Mouse (Mus musculus): ENCODE results near the gene Tcf7l1.

The Tcf7l1 gene

DNA sequence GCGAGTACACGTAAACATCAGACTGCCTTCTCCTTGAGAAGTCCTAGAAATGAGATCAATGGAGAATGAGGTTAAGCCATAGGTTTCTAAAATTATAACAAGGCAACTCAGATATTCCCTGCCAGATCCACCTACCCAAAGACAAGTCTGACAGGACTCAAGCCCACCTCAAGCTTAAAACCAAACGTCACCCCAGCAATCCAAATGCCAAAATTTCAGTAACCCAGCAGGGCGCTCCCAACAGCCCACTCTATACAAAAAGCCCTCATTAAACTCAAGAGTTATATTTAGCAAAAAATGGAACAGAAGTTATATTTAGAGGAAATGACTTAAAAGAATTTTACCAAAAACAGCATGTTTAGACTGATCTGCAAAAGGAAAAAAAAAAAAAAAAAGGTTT lies 5.3 kb downstream of the Tcf7l1 start:
- no peak for DNase-seq (ENCODE audit: low spot score)

DNA sequence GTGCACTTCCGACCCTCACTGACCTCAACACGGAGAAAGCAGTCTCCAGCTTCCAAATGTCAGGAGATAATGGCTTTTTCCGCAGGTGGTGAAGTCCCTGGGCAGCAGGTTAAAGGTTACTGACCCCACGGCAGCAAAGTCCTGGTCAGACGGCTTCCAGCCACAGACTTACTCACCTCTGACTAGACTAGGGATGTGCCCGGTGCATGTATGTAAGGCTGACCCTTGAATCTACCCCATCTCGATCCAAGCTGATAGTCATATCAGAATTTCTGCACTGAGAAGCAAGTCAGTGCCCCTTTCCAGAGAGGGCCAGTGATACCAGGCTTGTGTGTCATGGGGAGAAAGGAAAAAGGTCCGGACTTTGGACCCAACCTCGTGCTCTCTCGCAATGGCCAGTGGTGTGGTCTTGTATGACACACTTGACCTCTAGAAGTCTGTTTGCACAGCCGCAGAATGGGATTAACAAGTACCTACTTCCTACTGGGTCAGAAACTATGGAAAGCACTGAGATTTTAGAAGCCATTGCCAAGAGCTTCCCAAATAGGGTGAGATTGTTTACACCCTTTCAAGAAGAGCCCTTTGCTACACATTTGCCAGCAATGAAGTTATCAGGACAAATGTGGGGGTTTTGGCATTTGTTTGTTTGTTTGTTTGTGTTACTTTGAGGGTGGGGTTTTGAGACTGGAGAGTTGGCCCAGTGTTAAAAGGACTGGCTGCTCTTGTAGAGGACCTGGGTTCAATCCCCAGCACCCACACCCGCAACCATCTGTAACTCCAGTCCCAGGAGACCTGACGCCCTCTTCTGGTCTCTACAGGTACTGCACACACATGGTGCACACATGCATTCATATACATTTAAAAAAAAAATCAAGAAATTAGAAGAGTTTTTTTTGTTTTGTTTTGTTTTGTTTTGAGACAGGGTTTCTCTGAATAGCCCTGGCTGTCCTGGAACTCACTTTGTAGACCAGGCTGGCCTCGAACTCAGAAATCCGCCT lies 10.0 kb downstream of the Tcf7l1 start:
- no peak for DNase-seq (ENCODE audit: low spot score)

DNA sequence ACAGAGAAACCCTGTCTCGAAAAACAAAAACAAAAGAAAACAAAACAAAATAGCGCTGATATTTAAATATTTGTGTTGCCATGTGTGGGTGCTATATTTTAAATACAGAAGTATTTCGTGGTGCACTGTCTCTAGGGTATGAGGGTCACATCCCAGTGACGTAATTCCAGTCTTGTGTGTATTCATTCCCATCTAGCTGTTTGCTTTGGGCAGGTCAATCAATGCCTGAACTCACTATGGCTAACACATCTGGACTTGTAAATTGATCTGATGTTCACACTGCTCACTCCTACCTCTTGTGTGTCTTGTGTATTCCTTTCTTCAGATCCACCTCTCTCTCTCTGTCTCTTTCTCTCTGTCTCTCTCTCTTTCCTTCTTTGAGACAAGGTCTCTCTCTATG lies 11.8 kb downstream of the Tcf7l1 start:
- DNase-seq (ENCODE audit: low spot score) = no peak

DNA sequence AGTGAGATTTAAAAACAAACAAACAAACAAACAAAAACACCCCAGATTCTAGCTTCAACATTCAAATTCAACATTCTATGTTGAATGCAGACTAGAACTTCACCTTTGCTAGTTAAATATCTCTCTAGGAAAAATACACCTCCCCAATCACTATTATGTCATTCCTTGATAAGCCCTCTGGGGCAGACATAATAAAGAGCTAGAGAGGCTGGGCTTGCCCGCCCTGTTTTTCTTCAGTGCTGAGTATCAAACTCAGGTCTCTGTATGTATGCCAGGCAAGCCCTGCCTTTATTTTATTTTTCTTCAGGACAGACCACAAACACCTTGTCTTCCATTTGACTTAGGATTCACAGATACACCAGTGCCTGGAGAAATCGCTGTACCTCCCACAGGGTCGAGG lies 14.8 kb downstream of the Tcf7l1 start:
- DNase-seq (ENCODE audit: low spot score) = no peak

DNA sequence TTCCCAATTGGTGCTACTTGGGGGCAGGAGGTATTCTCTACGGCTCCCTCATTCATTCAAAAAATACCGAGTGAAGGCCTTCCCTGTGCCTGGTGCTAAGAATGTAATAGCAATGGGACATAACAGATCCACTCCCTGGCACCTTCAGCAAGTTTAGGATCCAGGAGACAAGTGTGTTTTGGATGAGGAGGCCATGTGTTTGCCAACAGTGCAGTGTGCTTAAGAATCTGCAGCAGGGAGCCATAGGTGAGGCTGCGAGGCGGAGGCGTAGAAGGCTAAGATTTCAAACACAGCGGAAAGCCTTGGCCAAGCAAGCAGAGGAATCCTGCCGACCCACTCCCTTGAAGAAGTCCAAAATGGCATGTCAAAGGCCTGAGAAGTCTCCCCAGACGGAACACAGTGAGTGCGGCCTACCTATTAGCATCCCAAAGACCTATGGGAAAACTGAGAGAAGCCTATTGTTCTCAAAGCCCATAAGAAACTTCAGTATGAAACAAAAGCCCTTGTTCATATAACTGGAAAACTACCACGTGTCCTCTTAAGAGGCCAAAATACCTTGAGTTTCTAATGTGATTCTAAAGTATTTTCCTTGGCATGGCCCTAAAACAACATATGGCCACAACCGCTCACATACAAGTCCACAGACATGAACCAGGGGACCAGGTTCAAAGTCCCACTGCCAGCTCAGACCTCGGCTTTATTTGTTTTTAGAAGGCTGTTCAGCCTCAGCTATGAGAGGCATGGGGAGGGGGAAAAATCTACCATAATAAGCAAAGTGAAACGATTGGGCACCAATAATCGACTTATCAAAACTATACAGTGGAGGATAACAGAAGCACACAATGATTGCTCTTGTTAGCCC lies 18.9 kb downstream of the Tcf7l1 start:
- no peak for DNase-seq (ENCODE audit: low spot score)

DNA sequence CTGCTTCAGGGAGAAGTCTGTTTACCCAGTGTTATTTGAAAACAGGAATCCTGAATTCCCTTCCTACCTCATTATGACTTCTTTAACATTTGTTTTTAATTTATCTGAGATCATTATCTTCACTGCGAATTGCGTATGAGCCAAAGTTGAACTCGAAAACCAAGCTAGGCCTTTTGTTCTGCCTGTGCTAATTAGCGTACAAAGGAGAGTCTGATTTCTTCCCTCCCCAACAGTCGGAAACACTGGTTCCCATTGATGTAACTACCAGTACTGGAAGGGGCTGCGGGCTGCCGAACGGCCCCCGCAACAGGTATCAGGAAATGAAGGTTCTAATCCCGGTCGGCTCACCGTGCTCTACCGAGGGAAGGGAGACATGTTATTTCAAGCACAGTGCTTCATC lies 19.7 kb downstream of the Tcf7l1 start:
- DNase-seq (ENCODE audit: low spot score) = no peak

DNA sequence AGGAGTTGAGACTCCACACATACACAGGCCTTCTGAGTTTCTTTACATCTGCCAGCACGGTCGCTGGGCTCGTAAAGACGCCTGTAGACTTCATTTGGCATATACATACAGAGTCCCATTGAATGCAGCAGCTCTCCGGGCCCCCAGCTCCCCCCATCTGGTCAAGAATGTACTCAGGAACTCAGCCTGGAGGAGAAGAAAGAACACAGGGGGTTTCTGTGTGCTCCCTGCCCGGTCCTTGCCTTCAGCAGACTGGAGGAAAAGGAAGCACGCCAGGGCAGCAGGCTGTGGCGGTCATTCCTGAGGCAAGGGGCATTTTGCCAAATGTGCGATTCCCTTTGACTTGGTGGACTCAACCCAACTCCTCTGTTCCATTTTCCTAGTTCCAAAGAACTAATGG lies 20.2 kb downstream of the Tcf7l1 start:
- DNase-seq (ENCODE audit: low spot score) = no peak

DNA sequence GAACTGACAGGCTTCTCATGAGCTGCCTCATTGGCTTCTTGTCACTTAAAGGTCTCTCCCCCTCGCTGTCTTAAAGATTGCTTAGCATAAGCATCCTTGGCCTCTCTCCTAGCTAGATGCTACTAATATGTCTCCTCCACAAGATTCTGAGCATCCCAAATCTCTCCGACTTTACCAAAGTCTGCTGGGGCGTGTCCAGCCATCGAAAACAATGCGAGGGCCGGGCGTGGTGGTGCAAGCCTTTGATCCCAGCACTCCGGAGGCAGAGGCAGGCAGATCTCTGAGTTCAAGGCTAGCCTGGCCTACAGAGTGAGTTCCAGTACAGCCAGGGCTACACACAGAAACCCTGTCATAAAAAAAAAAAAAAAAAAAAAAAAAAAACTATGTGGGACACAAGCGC lies 21.0 kb downstream of the Tcf7l1 start:
- DNase-seq (ENCODE audit: low spot score) = no peak

DNA sequence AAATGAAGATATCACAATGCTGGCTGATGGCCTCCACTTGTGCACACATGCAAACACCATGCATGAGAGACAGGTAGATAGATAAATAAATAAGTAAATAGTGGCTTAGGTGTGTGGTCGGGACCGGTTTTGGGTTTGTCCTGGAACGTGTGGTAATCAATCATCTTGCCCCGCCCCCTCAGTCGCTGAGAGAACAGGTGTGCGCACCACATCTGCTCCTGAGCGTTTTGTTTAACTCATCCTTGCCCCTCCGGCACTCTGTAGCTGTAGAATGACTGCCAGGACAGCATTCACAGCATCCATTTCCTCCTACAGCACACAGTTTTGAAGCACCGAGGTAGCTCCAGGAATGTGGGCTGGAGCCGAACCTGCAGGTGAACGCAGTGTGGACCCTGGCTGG lies 25.4 kb downstream of the Tcf7l1 start:
- no peak for DNase-seq (ENCODE audit: low spot score)

DNA sequence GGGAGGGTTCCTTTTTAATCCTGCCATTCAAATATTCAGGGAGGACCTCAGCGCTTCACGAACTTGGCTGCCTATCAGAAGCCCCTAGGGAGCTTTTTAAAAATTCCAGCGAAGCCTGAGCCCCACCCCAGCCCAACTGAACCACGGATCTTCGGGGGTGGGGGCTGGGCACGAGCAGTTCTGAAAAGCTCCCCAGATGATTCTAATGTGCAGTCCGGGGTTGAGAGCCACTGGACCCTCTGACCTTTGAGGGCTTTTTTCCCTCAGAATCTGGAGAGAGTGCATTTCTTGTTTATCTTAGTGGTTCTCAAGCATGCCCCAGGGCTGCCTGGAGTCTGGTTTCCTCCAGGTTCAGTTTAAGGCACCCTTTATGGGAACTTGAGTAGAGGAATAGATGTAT lies 27.4 kb downstream of the Tcf7l1 start:
- DNase-seq (ENCODE audit: low spot score) = no peak

DNA sequence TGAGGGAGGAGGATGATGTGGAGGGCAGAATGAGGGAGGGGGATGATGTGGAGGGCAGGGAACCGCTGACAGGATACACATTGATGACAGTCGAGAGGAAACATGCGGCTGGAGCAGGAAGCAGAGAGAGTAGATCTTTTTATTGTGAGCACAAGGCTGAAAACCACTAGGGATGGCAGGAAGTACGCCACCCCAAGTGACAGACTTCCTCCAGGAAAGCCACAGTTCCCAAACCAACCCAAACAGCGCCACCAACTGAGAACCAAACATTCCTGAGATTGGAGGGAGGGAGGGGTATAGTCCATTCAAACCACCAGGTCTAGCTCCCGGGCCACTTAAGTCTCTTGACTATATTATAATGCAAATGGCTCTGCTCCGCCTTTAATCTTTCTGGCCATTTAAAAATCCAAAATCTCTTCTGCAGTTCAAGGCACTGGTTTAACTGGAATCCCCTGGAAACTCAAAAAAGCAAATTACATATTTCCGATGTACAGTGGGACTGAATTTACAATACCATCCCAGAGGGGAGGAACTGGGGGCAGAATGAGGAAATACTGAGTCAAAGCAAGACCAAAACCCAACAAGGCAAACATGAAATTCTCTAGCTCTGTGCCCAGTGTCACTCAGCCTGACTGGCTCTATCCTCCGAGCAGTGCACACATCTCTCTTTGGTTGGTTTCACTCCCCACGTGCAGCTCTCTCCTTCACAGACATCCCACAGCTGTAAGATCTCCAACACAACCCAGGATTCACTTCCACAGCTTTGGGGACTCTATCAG lies 30.6 kb downstream of the Tcf7l1 start:
- no peak for DNase-seq (ENCODE audit: low spot score)

DNA sequence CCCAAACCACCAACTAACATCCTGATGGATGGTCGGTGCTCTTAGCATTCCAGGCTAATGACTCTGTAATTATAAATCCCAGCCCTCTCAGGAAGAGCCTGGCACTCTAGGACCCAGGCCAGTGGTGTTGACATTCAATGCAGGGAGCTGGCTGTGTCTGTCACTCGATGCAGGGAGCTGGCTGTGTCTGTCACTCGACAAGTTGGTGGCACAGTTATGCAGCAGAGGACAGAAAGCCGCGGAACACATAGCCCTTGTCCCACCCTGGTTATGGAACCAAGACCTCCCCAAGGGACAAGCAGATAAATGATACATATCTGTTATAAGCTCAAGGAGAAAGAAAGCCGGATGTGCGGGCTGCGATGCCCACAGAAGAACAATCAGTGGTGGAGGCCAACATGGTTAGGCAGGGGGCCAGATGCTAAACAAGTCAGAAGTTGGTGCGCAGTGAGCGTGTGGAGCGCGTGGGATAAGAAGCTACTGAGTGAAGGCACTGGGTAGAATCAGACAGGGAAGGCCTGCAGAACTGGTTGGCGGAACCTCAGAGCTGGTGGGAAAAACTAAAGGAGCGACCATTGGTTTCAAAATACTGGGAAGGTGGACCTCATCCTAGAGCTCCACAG lies 33.7 kb downstream of the Tcf7l1 start:
- DNase-seq (ENCODE audit: low spot score) = no peak

DNA sequence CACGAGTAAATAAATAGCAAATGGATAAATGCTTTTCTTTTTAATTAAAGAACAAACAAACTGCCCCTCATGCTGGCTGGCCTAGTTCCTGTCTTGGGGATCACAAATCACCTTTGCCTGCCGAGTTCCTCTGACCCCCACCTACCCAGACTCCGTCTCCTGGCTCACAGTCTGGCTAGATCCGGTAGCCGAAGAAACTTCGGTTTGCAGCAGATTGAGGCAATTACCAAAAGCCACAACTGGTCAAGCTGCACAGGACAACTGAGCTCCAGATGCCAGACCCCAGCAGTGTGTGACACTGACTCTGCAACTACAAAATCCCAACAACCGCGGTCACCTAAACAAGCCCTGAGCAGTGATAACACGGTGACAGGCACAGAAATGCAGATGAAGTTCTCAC lies 34.8 kb downstream of the Tcf7l1 start:
- no peak for DNase-seq (ENCODE audit: low spot score)

DNA sequence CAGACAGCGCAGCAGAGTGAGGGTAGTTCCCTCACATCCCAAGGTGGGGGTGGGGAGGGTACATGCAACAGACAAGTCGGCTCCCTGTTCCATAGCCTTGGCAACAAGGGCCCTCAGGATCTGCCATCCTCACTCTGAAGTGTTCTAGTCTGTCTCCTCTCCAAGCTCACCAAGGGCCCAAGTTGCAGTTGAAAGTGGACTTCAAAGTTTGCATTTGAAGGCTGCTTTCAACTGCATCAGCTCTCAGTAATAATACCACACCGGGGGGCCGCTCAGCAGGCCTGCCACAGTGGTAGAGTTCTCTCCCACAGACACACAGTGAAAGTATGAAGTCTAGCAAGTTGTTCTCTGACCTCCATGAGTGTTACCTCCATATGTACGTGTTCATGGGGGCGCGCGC lies 35.3 kb downstream of the Tcf7l1 start:
- DNase-seq (ENCODE audit: low spot score) = no peak

DNA sequence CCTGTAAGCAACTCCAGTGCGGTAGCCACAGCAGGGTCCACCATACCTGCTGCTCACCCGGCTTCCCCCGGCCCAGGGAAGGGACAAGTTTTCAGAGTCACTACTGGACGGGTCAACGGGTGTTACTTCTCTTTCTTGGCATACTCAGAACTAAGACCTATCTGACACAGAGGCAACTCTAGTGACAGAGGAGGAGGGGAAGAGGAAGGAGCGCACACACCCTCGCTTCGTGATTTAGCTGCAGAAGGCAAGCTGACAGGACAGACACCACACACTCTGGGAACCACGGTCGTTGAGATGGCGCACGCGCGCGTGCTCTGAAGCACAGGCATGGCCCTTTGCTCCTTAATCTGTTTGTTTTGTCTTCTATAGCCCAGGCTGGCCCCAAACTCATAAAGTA lies 36.2 kb downstream of the Tcf7l1 start:
- no peak for DNase-seq (ENCODE audit: low spot score)

DNA sequence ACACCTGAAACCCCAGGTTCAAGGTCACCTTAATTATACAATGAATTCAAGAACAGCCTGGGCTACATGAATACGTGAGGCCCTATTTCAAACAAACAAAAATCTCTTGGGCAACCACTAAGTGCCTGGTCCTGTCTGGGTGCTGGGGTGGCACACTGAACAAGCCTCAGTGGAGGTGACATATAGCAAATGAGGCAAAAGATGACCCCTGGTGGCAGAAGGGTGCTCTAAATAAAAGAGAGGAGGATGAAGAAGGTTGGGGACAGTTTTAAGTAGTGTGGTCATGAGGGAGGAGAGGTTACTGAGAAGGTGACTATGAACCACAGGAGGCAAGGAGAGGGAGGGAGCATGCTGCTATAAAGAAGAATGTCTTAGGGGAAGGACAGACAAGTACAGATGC lies 37.8 kb downstream of the Tcf7l1 start:
- no peak for DNase-seq (ENCODE audit: low spot score)

DNA sequence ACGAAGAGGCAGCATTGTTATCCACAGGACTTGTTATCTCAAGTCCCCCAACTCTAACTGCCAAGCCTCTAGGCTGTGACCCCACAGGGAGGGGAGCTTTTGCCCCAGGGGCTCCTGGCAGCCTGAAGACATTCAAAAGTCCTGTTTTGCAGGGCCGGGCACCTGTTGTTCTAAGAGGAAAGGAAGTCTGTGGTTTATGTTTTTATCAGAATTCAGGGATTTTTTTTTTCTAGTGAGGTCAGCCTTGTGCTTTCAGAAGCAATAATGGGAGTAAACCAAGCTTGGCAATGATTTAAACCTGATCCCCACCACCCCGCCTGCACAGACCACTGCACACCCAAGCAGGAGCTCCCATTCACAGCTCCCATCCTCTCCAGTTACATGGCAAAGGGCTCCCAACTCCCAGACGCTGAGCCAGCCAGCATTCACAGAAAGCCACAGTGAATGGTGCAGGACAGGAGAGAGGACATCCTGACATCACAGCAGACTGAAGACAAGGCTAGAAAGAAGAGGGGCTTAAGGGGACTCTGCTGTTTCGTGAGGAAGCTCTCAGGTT lies 40.1 kb downstream of the Tcf7l1 start:
- peak; percentile 49 for DNase-seq (ENCODE audit: low spot score)

DNA sequence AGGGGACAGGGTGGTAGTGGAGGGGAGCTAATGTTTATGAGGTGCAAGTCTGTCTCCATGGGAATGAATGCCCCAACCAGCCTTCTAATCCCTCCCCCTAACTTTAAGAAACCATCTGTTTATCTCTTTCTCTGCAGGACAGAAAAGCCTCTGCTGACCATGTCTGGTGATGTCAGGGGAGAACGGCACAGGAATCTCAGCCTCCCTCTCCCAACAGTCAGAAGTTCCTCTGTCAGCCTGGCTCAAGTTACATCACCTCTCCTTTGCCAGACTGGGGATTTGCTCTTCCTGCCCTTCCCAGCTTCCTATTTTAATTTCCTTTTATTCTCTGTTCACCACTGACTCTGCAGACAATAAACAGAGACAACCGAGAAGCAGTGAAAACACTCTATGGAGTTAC lies 40.6 kb downstream of the Tcf7l1 start:
- DNase-seq (ENCODE audit: low spot score) = no peak

DNA sequence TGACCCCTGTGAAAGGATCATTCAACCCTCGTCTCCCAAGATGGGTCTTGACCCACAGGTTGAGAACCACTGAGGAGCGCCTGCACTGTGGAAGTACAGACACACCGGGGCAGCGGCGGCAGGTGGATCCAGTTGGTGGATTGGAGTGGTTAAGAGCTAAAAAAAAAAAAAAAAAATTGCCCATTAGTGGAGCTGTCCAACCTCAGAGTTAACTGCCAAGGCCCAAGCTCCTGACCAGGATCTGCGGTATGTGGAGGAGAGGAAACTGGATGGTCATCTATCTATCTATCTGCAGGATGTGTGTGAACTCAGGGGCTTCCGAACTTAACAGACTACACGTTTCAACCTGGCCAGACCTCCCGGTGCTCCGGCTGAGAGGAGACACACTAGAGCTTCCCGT lies 41.2 kb downstream of the Tcf7l1 start:
- DNase-seq (ENCODE audit: low spot score) = no peak

DNA sequence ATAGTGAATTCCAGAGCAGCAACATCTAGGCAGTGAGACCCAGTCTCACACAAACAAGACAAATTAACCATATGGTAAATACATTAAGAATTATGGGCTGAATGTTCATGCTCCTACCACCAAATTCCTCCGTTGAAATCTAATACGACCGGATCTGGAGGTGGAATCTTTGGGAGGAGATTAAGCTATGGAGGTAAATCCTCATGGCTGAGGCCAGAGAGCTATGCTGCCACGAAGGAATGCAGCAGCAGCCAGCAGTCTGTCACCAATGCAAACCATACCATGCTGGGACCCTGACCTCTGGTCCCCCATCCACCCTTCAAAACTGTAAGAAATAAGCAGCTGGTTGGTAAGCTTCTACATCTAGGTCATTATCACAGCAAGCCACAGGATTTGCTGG lies 41.9 kb downstream of the Tcf7l1 start:
- no peak for DNase-seq (ENCODE audit: low spot score)

DNA sequence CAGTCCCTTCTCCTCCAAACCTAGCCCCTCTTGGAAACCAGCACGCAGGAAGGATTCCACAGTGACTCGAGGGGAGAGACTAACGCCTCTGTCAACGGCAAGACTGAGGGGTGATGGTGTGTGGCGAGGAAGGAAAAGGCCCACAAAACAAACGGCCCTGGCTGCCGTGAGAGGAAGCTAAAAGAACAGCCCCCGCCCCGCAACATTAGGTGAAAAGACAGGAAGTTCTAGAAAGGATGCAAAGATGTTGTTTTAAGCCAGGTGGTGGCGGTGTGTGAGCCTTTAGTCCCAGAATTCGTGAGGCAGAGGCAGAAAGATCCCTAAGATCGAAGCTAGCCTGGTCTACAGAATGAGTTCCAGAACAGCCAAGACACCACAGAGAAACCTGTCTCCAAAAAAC lies 43.3 kb downstream of the Tcf7l1 start:
- no peak for DNase-seq (ENCODE audit: low spot score)
